Mouse (Mus musculus) effector memory CD4-positive, alpha-beta T cell, adult 5 months (primary cell): ENCODE measurements around the gene Cyp2c65. TPM values are rescaled to one million over a fixed set of nuclear protein-coding genes. Genes with fewer than 3 reads are reported as not detected.

Experiments
- polyA plus RNA-seq: library from polyadenylated mRNA; unstranded; fragments of 100-300 nt; shearing (Covaris generic); gene quantifications from one replicate; pipeline ENCODE4 v1.2.1, GENCODE M21; 2017

Gene Cyp2c65
- polyA plus RNA-seq: not detected

GRCm38 (mm10) chr19:39060719-39061118 is at the start of gene Cyp2c65:
Gene Cyp2c65, plus strand, starts transcription at chr19:39061015.

DNA sequence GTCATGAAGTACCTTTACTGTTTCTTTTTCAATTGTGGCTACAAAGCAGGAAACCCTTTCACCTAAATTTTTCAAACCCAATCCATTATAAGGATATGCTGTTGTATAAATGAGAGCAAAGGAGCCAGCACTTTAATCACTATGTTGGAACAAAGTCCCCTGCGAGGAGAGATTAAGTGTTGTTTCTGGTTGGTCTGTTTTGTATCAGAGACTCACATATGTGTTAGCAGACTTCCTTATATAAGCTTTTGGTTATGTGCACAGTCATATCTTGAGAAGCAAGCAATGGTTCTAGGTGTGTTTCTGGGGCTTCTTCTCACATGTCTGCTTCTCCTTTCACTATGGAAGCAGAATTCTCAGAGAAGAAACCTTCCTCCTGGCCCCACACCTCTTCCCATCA is 52.8 kb downstream of the Cyp2c65 start, which contains the start of gene Cyp2c66:
Gene Cyp2c66 (plus strand): TSS at position 255 of the 400 bp plus-strand sequence.

Other genes with a start within 250 kb of the Cyp2c65 start
- 11.0 TPM for gene Noc3l, start 241.8 kb upstream of the Cyp2c65 start, polyA plus RNA-seq
- gene Tbc1d12, start 224.4 kb upstream of the Cyp2c65 start, polyA plus RNA-seq: 3.7 TPM
- gene Hells, start 130.1 kb upstream of the Cyp2c65 start, polyA plus RNA-seq: 12.7 TPM
- not detected for gene Cyp2c55, start 54.0 kb upstream of the Cyp2c65 start, polyA plus RNA-seq
- gene Cyp2c66, start 52.9 kb downstream of the Cyp2c65 start, polyA plus RNA-seq: not detected
- gene Cyp2c29, start 208.4 kb downstream of the Cyp2c65 start, polyA plus RNA-seq: not detected